11 mouse cellular contexts compared by ENCODE assay signal in the genomic region with DNA sequence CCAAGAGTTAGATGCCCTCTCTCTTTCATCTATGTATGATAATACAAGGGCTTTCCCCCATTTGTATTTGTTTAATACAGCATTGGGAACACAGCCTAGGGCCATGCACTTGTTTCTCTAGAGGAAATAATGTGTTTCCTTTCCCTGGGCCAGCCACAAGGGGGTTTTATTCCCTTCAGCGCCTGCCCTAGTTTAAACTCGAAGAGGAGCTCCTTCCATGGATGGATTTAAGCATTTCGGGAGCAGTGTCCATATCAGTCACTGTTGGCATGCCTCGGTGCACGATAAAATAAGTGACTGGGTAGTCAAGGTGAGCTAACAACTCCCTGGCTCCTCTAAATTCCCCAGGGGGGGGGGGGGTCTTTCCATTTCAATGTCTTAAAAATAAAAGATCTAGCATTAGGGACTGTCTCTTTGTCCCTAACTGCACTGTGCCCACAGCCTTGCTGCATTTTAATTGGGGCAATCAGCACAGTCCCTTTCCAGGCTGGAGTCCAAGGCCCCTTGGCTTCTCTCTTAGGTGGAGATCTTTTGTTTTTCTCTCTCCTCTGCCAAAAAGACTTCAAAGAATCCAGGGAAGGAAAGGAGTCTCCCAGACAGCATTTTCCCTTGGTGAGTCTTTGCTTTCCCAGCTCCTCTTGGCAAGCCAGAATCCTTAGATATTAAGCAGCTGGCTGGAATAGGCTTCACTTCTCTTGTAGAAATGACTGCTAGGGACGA. TPM values are rescaled to one million over a fixed set of nuclear protein-coding genes. Genes with fewer than 3 reads are reported as not detected.
DNase-seq lines count a peak whose midpoint lies in the region; ATAC-seq and TF ChIP-seq lines count a peak whose summit lies in the region.
"Had no signal": no experiment of that assay in that cellular context is flagged by ENCODE, and none has a peak within 500 bp of the region (broad histone marks: within the 10 kb centered on the region; RNA-seq: fewer than 3 reads in every experiment).

No protein-coding gene starts in this region.

- no peak for DNase-seq in hindbrain, embryonic 11.5 days (ENCODE audit: low spot score)
- DNase-seq in midbrain, embryonic 10.5 days (ENCODE audit: low spot score) = no peak
- peak; percentile 14 to 45 for DNase-seq in frontal cortex, adult 2 months (ENCODE audit: extremely low spot score in 1 of 2, low spot score in 1 of 2)
- peak; percentile 69 for DNase-seq in midbrain, postnatal 0 days (ENCODE audit: low spot score)
- no peak for DNase-seq in adrenal gland, adult (ENCODE audit: inconsistent age in 2 of 2, low spot score in 1 of 2)
- DNase-seq in spleen, adult 18-20 months = no peak
- DNase-seq: kidney, adult 2 months had no signal

- 75% methylated on average over 6 of the region's 6 CpGs for WGBS in hindbrain, embryonic 13.5 days
- 80% methylated on average over 6 of the region's 6 CpGs for WGBS in hindbrain, embryonic 11.5 days
- 71% methylated on average over 6 of the region's 6 CpGs for WGBS in midbrain, embryonic 13.5 days
- WGBS in midbrain, embryonic 10.5 days = 81% methylated on average over 6 of the region's 6 CpGs
- WGBS in midbrain, postnatal 0 days = 58% methylated on average over 6 of the region's 6 CpGs

- no peak overlapping the region; the same call in 1 of the 2 replicates for H3K27ac ChIP-seq in hindbrain, embryonic 13.5 days
- H3K27ac ChIP-seq in hindbrain, embryonic 11.5 days (ENCODE audit: low read depth, low read length) = no peak overlapping the region
- no peak overlapping the region for H3K27ac ChIP-seq in midbrain, embryonic 13.5 days
- no peak overlapping the region for H3K27ac ChIP-seq in midbrain, embryonic 10.5 days (replicated peaks)
- H3K27ac ChIP-seq in midbrain, postnatal 0 days (ENCODE audit: low read depth, low read length) = no peak overlapping the region
- H3K27ac ChIP-seq: embryonic facial prominence, embryonic 13.5 days; limb, embryonic 12.5 days had no signal

- TF ChIP-seq CTCF in midbrain, postnatal 0 days (IDR thresholded peaks at IDR 0.05) = peak; percentile 50

- no peak overlapping the region for H3K4me3 ChIP-seq in hindbrain, embryonic 13.5 days
- no peak overlapping the region for H3K4me3 ChIP-seq in hindbrain, embryonic 11.5 days (ENCODE audit: low read depth, low read length)
- H3K4me3 ChIP-seq in midbrain, embryonic 13.5 days (replicated peaks) = no peak overlapping the region
- no peak overlapping the region for H3K4me3 ChIP-seq in midbrain, embryonic 10.5 days
- no peak overlapping the region for H3K4me3 ChIP-seq in midbrain, postnatal 0 days (ENCODE audit: low read depth, low read length)
- H3K4me3 ChIP-seq: embryonic facial prominence, embryonic 13.5 days; limb, embryonic 12.5 days had no signal

- no peak overlapping the region for H3K4me2 ChIP-seq in hindbrain, embryonic 13.5 days
- no peak overlapping the region for H3K4me2 ChIP-seq in hindbrain, embryonic 11.5 days (replicated peaks; ENCODE audit: low read depth, low read length)
- no peak overlapping the region for H3K4me2 ChIP-seq in midbrain, embryonic 13.5 days (replicated peaks)
- no peak overlapping the region for H3K4me2 ChIP-seq in midbrain, postnatal 0 days (ENCODE audit: low read depth, low read length, poor library complexity, severe bottlenecking)
- H3K4me2 ChIP-seq: embryonic facial prominence, embryonic 13.5 days; limb, embryonic 12.5 days had no signal

- no peaks in the 10 kb centered on the region for H3K27me3 ChIP-seq in hindbrain, embryonic 13.5 days
- H3K27me3 ChIP-seq in hindbrain, embryonic 11.5 days (ENCODE audit: control insufficient read depth, insufficient read depth, low read length) = no peaks in the 10 kb centered on the region
- H3K27me3 ChIP-seq in midbrain, embryonic 13.5 days = no peaks in the 10 kb centered on the region
- H3K27me3 ChIP-seq in midbrain, embryonic 10.5 days (ENCODE audit: low read depth, poor library complexity, severe bottlenecking) = no peaks in the 10 kb centered on the region
- no peaks in the 10 kb centered on the region for H3K27me3 ChIP-seq in midbrain, postnatal 0 days (ENCODE audit: insufficient read depth, low read length)
- H3K27me3 ChIP-seq: embryonic facial prominence, embryonic 13.5 days; limb, embryonic 12.5 days had no signal

- no peak overlapping the region for H3K9ac ChIP-seq in hindbrain, embryonic 13.5 days
- H3K9ac ChIP-seq in hindbrain, embryonic 11.5 days (ENCODE audit: low read depth, low read length) = no peak overlapping the region
- H3K9ac ChIP-seq in midbrain, embryonic 13.5 days (replicated peaks) = no peak overlapping the region
- H3K9ac ChIP-seq in midbrain, postnatal 0 days (replicated peaks; ENCODE audit: low read length, poor library complexity, severe bottlenecking) = no peak overlapping the region
- H3K9ac ChIP-seq: embryonic facial prominence, embryonic 13.5 days; limb, embryonic 12.5 days had no signal

- no peaks in the 10 kb centered on the region for H3K36me3 ChIP-seq in hindbrain, embryonic 13.5 days
- no peaks in the 10 kb centered on the region for H3K36me3 ChIP-seq in hindbrain, embryonic 11.5 days (ENCODE audit: control insufficient read depth, insufficient read depth, low read length)
- H3K36me3 ChIP-seq in midbrain, embryonic 13.5 days = no peaks in the 10 kb centered on the region
- peaks cover 35% of the 10 kb centered on the region for H3K36me3 ChIP-seq in midbrain, embryonic 10.5 days
- H3K36me3 ChIP-seq in midbrain, postnatal 0 days (ENCODE audit: insufficient read depth, low read length) = no peaks in the 10 kb centered on the region
- H3K36me3 ChIP-seq: embryonic facial prominence, embryonic 13.5 days; limb, embryonic 12.5 days had no signal

- no peaks in the 10 kb centered on the region for H3K4me1 ChIP-seq in hindbrain, embryonic 13.5 days (replicated peaks)
- H3K4me1 ChIP-seq in hindbrain, embryonic 11.5 days (replicated peaks; ENCODE audit: control insufficient read depth, insufficient read depth, low read length) = no peaks in the 10 kb centered on the region
- no peaks in the 10 kb centered on the region for H3K4me1 ChIP-seq in midbrain, embryonic 13.5 days (replicated peaks)
- H3K4me1 ChIP-seq in midbrain, embryonic 10.5 days = no peaks in the 10 kb centered on the region
- no peaks in the 10 kb centered on the region for H3K4me1 ChIP-seq in midbrain, postnatal 0 days (ENCODE audit: insufficient read depth, low read length)
- H3K4me1 ChIP-seq: limb, embryonic 12.5 days had no signal

- ATAC-seq in hindbrain, embryonic 13.5 days (ENCODE audit: low FRiP score) = peak; percentile 65; the same call in 1 of the 2 replicates
- no peak for ATAC-seq in hindbrain, embryonic 11.5 days (ENCODE audit: low FRiP score)
- peak; percentile 53; the same call in 1 of the 2 replicates for ATAC-seq in midbrain, embryonic 13.5 days
- ATAC-seq in midbrain, postnatal 0 days (ENCODE audit: low FRiP score) = peak; percentile 82; the same call in 1 of the 2 replicates

- H3K9me3 ChIP-seq in hindbrain, embryonic 13.5 days = no peaks in the 10 kb centered on the region
- H3K9me3 ChIP-seq in hindbrain, embryonic 11.5 days (ENCODE audit: control insufficient read depth, low read length) = no peaks in the 10 kb centered on the region
- no peaks in the 10 kb centered on the region for H3K9me3 ChIP-seq in midbrain, embryonic 13.5 days
- no peaks in the 10 kb centered on the region for H3K9me3 ChIP-seq in midbrain, embryonic 10.5 days (replicated peaks)
- H3K9me3 ChIP-seq in midbrain, postnatal 0 days (ENCODE audit: low read length) = no peaks in the 10 kb centered on the region
- H3K9me3 ChIP-seq: embryonic facial prominence, embryonic 13.5 days; limb, embryonic 12.5 days had no signal

RNA-seq across cellular contexts. Expression of a gene that starts 55.3 kb away (rescaled TPM):
- polyA plus RNA-seq in hindbrain, embryonic 13.5 days (2015; fragmentation: Nextera tagmentation; extraction: Ambion mirVana) = 5.3 and 6.3 TPM in 2 replicates
- polyA plus RNA-seq in hindbrain, embryonic 11.5 days (2014; fragmentation: Nextera tagmentation; extraction: Ambion mirVana) = 6.8 and 10.5 TPM in 2 replicates
- 3.8 and 7.4 TPM in 2 replicates for polyA plus RNA-seq in midbrain, embryonic 13.5 days (2015; fragmentation: Nextera tagmentation; extraction: Ambion mirVana)
- 9.4 and 9.9 TPM in 2 replicates for polyA plus RNA-seq in midbrain, embryonic 10.5 days (2016; fragmentation: Nextera tagmentation; extraction: Ambion mirVana)
- 11.9 and 12.3 TPM in 2 replicates for polyA plus RNA-seq in frontal cortex, adult 2 months (2012; rRNA removed)
- 9.4 and 16.8 TPM in 2 replicates for total RNA-seq in midbrain, postnatal 0 days (2014; rRNA removed)
- 5.6 and 7.4 TPM in 2 replicates for polyA plus RNA-seq in midbrain, postnatal 0 days (2015; fragmentation: Nextera tagmentation; extraction: Ambion mirVana)

Comparison
In these comparisons a context has a peak if more than half of its experiments do, and no peak if none do; other contexts are left out.
1. DNase-seq: peak in frontal cortex, adult 2 months (2 of 2) and midbrain, postnatal 0 days (single experiment); none in hindbrain, embryonic 11.5 days (single experiment), midbrain, embryonic 10.5 days (single experiment), adrenal gland, adult (0 of 2) and spleen, adult 18-20 months (0 of 2).